Mouse (Mus musculus) CH12.LX (cell line): ENCODE results near the gene Cib1. TPM values are rescaled to one million over a fixed set of nuclear protein-coding genes. Genes with fewer than 3 reads are reported as not detected.

Source experiments
- DNase-seq: peaks from one replicate; pipeline ENCODE4 v3.0.0-alpha.2; 2013; ENCODE audit errors: extremely low read depth
- H3K27ac ChIP-seq: 2 replicates; pipeline ENCODE4 v1.5.1; 2012; ENCODE audit warnings: low read depth, mild to moderate bottlenecking, control low read depth, moderate library complexity; ENCODE audit not compliant: insufficient read depth
- H3K27me3 ChIP-seq: replicated peaks from 2 replicates; pipeline ENCODE3; 2012; ENCODE audit warnings: inconsistent platforms
- H3K36me3 ChIP-seq, 2 experiments: replicated peaks in 1 of 2; 2 replicates each; pipeline versions ENCODE3 to v1.6.1; 2012; ENCODE audit warnings: inconsistent platforms in 1 of 2, low read length in 1 of 2, mild to moderate bottlenecking in 1 of 2, mixed read lengths in 1 of 2, moderate library complexity in 1 of 2; ENCODE audit not compliant: control insufficient read depth in 1 of 2, insufficient read depth in 1 of 2
- H3K4me1 ChIP-seq, 2 experiments: 2 replicates each; pipeline ENCODE4 v1.6.1; 2012; ENCODE audit warnings: inconsistent platforms in 1 of 2, moderate library complexity in 1 of 2; ENCODE audit not compliant: insufficient read depth in 2 of 2, control insufficient read depth in 1 of 2
- H3K4me2 ChIP-seq: 2 replicates; pipeline ENCODE4 v1.6.1; 2012; ENCODE audit warnings: low read depth, mild to moderate bottlenecking, control low read depth; ENCODE audit not compliant: poor library complexity, insufficient read depth, severe bottlenecking
- H3K4me3 ChIP-seq, 3 experiments: fragments of 150-350 bp in 1 of 3; sonication (generic) in 1 of 3; replicated peaks in 1 of 3; 2 replicates each; pipeline versions ENCODE3 to v1.5.1; 2011 to 2012; ENCODE audit warnings: low read depth in 2 of 3, low read length in 2 of 3, mild to moderate bottlenecking in 2 of 3, moderate library complexity in 2 of 3, control low read depth in 1 of 3, improper control_type of control experiment in 1 of 3, inconsistent platforms in 1 of 3, mixed read lengths in 1 of 3; ENCODE audit not compliant: poor library complexity in 1 of 3
- H3K79me2 ChIP-seq: replicated peaks from 2 replicates; pipeline ENCODE4 v1.6.1; 2012; ENCODE audit warnings: mild to moderate bottlenecking, moderate library complexity; ENCODE audit not compliant: control insufficient read depth, poor library complexity, insufficient read depth, severe bottlenecking; ENCODE audit errors: extremely low read depth
- H3K9ac ChIP-seq: 2 replicates; pipeline ENCODE4 v1.6.1; 2012; ENCODE audit warnings: low read depth, mild to moderate bottlenecking, control low read depth, moderate library complexity; ENCODE audit not compliant: insufficient read depth
- H3K9me3 ChIP-seq: replicated peaks from 2 replicates; pipeline ENCODE3; 2012; ENCODE audit warnings: low read length, inconsistent platforms, mixed read lengths
- BHLHE40 ChIP-seq: IDR thresholded peaks from 2 replicates; pipeline ENCODE4 v1.6.1; 2011; ENCODE audit warnings: mild to moderate bottlenecking, low read depth, low read length, improper control_type of control experiment
- E2F4 ChIP-seq: IDR thresholded peaks from 2 replicates; pipeline ENCODE4 v1.6.1; 2011; ENCODE audit warnings: low read depth, low read length, improper control_type of control experiment; ENCODE audit not compliant: insufficient replicate concordance
- GABPA ChIP-seq: IDR thresholded peaks from 2 replicates; pipeline ENCODE4 v1.6.1; 2012; ENCODE audit warnings: low read depth, low read length, improper control_type of control experiment, inconsistent platforms; ENCODE audit not compliant: insufficient replicate concordance
- JUN ChIP-seq: IDR thresholded peaks from 2 replicates; pipeline ENCODE4 v1.6.1; 2011; ENCODE audit warnings: low read depth, mild to moderate bottlenecking, low read length, improper control_type of control experiment, moderate library complexity; ENCODE audit not compliant: insufficient read depth
- JUND ChIP-seq: conservative IDR thresholded peaks from 2 replicates; pipeline ENCODE4 v1.6.1; 2011; ENCODE audit warnings: low read depth, low read length, improper control_type of control experiment
- KAT2A ChIP-seq: IDR thresholded peaks from 2 replicates; pipeline ENCODE4 v1.6.1; 2012; ENCODE audit warnings: low read length, improper control_type of control experiment, inconsistent platforms; ENCODE audit not compliant: insufficient replicate concordance
- MAFK ChIP-seq: IDR thresholded peaks from 2 replicates; pipeline ENCODE4 v1.6.1; 2011; ENCODE audit warnings: low read length, improper control_type of control experiment; ENCODE audit not compliant: insufficient replicate concordance
- MAZ ChIP-seq: IDR thresholded peaks from 2 replicates; pipeline ENCODE4 v1.6.1; 2012; ENCODE audit warnings: low read depth, mild to moderate bottlenecking, inconsistent platforms, low read length, improper control_type of control experiment, moderate library complexity
- PAX5 ChIP-seq: IDR thresholded peaks from 2 replicates; pipeline ENCODE4 v1.6.1; 2012; ENCODE audit warnings: low read length, inconsistent platforms, mixed read lengths
- SMC3 ChIP-seq: IDR thresholded peaks from 2 replicates; pipeline ENCODE4 v1.6.1; 2011; ENCODE audit warnings: low read depth, low read length, improper control_type of control experiment
- ZKSCAN1 ChIP-seq: IDR thresholded peaks from 2 replicates; pipeline ENCODE4 v1.6.1; 2012; ENCODE audit warnings: low read depth, inconsistent platforms, low read length, improper control_type of control experiment, borderline replicate concordance
- ZMIZ1 ChIP-seq: IDR thresholded peaks from 2 replicates; pipeline ENCODE4 v1.6.1; 2012; ENCODE audit warnings: low read depth, mild to moderate bottlenecking, inconsistent platforms, low read length, improper control_type of control experiment
- ZNF384 ChIP-seq: IDR thresholded peaks from 2 replicates; pipeline ENCODE4 v1.6.1; 2012; ENCODE audit warnings: low read depth, low read length, improper control_type of control experiment, inconsistent platforms
- dilution Hi-C: fragments of 300-500 bp; cut with MboI; formaldehyde crosslinking; loops from 2 replicates; pipeline ENCODE4 v1.14.3; 2020; ENCODE audit warnings: low sequenced_read_pairs; ENCODE audit not compliant: extremely low pct_unique_long_range_greater_than_20kb, extremely low pct_ligation_motif_present
- in situ Hi-C: fragments of 300-500 bp; cut with MboI; formaldehyde crosslinking; loops from 3 replicates; pipeline ENCODE4 v1.14.3; 2019; ENCODE audit warnings: low sequenced_read_pairs, low pct_ligation_motif_present, low pct_unique_long_range_greater_than_20kb, mixed read lengths
- polyA plus RNA-seq: library from polyadenylated mRNA; unstranded; fragments of >175 nt; gene quantifications from 2 replicates; pipeline ENCODE4 v1.2.1, GENCODE M21; 2012; ENCODE audit warnings: low read depth; ENCODE audit not compliant: insufficient read length
- total RNA-seq, 2 experiments: library from RNA; depleted of rRNA; stranded (reverse); fragments of 300-350 nt in 1 of 2; fragments of >200 nt in 1 of 2; gene quantifications; 2 replicates each; pipeline ENCODE4 v1.2.3; 2012 to 2014

Gene Cib1
- total and polyA plus RNA-seq, 3 experiments: 29.1 to 73.1 (median 48.1) TPM

DNA sequence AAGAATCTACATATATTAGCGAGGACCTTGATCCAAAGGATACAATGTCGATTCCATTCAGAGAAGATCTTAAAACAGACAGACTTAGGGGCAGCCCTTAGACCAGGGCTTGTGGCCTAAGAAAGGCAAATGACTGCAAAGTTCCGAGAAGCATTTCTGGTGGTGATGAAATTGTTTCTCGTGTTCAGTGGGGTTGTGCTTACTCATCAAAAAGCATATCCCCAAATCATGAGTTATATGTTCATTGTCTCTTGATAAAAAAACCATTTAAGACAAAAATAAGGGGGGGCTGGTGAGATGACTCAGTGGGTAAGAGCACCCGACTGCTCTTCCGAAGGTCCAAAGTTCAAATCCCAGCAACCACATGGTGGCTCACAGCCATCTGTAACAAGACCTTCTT, 53.3 kb downstream of the Cib1 start:
- dilution Hi-C loops (no loop called here), in situ Hi-C loops (no loop called here)
- H3K27me3 ChIP-seq: peaks cover 5% of the 10 kb centered on the region
- H3K27ac ChIP-seq: peak overlapping the region; percentile 47; the same call in 1 of the 2 replicates
- H3K79me2 ChIP-seq: no peaks in the 10 kb centered on the region
- H3K4me2 ChIP-seq: no peak overlapping the region
- H3K9ac ChIP-seq: no peak overlapping the region
- H3K9me3 ChIP-seq: peaks cover 26% of the 10 kb centered on the region
- no peaks in the 10 kb centered on the region for H3K36me3 ChIP-seq
- TF ChIP-seq SMC3: no peak
- no peak for TF ChIP-seq ZKSCAN1
- TF ChIP-seq ZNF384: no peak
- no peak for TF ChIP-seq GABPA
- TF ChIP-seq MAZ: no peak
- TF ChIP-seq JUND: no peak
- TF ChIP-seq PAX5: no peak
- TF ChIP-seq MAFK: peak; percentile 95
- TF ChIP-seq ZMIZ1: no peak
- DNase-seq: no peak
- no peak overlapping the region for H3K4me3 ChIP-seq
- H3K4me1 ChIP-seq: peaks cover 18 to 58% of the 10 kb centered on the region in 2 experiments

DNA sequence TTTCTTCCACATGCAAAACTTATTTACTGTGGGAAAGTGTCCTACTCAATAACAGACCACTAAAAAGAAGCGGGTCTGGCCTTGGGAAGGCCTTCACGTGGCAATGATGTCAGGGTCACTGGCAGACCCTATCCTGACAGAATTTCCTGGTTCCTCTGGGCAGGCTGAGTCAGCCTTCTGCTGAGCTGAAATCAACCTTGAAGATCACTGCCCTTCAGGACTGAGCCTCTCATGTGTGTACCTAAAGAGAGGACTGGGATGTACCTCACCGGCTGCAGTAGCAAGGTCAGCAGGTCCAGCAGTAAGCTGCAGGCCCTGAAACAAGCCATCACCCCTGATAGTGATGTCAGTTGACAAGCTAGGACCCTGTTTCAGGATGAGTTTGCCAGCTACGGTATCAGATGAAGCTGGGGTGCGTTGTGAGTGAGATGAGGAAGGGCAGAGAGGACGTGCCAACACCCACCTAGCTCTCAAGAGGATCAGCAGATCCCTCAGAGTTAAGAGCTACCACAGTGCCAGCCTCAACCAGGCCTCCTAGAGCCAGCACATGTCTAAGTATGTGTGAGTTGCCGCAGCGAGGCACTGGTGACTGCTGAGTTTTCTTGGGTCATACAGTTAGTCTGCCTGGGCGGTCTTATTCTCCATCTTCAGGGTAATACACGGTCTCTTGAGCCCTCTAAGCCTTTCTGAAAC, 54.4 kb downstream of the Cib1 start:
- no peak for TF ChIP-seq ZKSCAN1
- peaks cover 18 to 50% of the 10 kb centered on the region in 2 experiments for H3K4me1 ChIP-seq
- H3K4me3 ChIP-seq: no peak overlapping the region
- no peak for DNase-seq
- no peaks in the 10 kb centered on the region for H3K79me2 ChIP-seq
- H3K9me3 ChIP-seq: peaks cover 26% of the 10 kb centered on the region
- H3K36me3 ChIP-seq: no peaks in the 10 kb centered on the region
- dilution Hi-C loops (no loop called here), in situ Hi-C loops (no loop called here)
- no peak overlapping the region for H3K9ac ChIP-seq
- H3K27ac ChIP-seq: no peak overlapping the region
- no peak overlapping the region for H3K4me2 ChIP-seq
- H3K27me3 ChIP-seq: peaks cover 7% of the 10 kb centered on the region

DNA sequence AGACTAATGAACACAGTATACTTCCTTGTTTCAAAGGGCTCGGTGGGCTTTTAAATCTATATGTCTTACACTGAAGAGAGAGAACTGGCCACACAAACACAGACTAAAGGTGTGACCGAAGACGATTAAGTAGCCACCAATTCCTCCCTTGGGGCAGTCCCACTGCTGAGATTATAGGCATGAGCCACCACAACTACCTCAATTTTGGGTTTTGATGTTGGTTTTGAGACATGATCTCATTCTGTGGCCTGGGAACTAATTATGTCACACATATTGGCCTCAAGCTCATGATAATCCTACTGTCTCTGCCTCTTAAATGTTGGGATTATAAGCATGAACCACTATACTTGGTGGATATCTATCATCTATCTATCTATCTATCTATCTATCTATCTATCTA, 55.2 kb downstream of the Cib1 start:
- H3K79me2 ChIP-seq: no peaks in the 10 kb centered on the region
- H3K9ac ChIP-seq: no peak overlapping the region
- H3K36me3 ChIP-seq: no peaks in the 10 kb centered on the region
- H3K4me1 ChIP-seq: peaks cover 18 to 45% of the 10 kb centered on the region in 2 experiments
- TF ChIP-seq MAFK (peak; percentile 55; the same call in 1 of the 2 replicates), KAT2A (no peak), PAX5 (no peak), JUN (peak; percentile 76), BHLHE40 (peak; percentile 79), JUND (peak; percentile 50; the same call in 1 of the 2 replicates), E2F4 (no peak)
- TF ChIP-seq, all 38 proteins: peak for 4
- dilution Hi-C loops: no loop called here
- Histone ChIP-seq H3K27ac (no peak overlapping the region), H3K27me3 (peaks cover 8% of the 10 kb centered on the region), H3K4me2 (no peak overlapping the region), H3K9me3 (peaks cover 26% of the 10 kb centered on the region), H3K4me3 (no peak overlapping the region)
- in situ Hi-C loops: no loop called here
- DNase-seq: no peak
